Mouse (Mus musculus): ENCODE results near the gene Ppil1.

GRCm38 (mm10) chr17:29302149-29302548 is 38.2 kb upstream of the Ppil1 start:
- TF ChIP-seq TBP (IDR thresholded peaks at IDR 0.05; ENCODE audit: low read depth, low read length) (no peak), POLR2AphosphoS2 (IDR thresholded peaks at IDR 0.05; ENCODE audit: low read length) (no peak), CTCF (IDR thresholded peaks at IDR 0.05 in 2 of 3, conservative IDR thresholded peaks at IDR 0.05 in 1 of 3; ENCODE audit: control insufficient read depth in 1 of 3, insufficient read depth in 1 of 3, low read depth in 2 of 3, low read length in 3 of 3, poor library complexity in 1 of 3, severe bottlenecking in 1 of 3) (no peak), POLR2A (IDR thresholded peaks at IDR 0.05; ENCODE audit: control insufficient read depth in 1 of 2, insufficient read depth in 1 of 2, low read depth in 1 of 2, low read length in 2 of 2, poor library complexity in 1 of 2) (no peak), CHD1 (IDR thresholded peaks at IDR 0.05; ENCODE audit: low read depth, low read length) (no peak), TAL1 (IDR thresholded peaks at IDR 0.05; ENCODE audit: low read length) (no peak), EP300 (IDR thresholded peaks at IDR 0.05; ENCODE audit: low read depth in 1 of 2, low read length in 2 of 2) (no peak), TCF12 (IDR thresholded peaks at IDR 0.05; ENCODE audit: low read depth, low read length) (no peak)

All from MEL (cell line).